Mouse (Mus musculus) c-Kit-positive CD71-positive TER-119-negative erythroid progenitor cells, embryonic 14.5 days (primary cell): ENCODE measurements around the gene Ppox.
A peak's percentile ranks its signal among the peaks of the same experiment; 100 is the strongest.
"Not testable (repeated sequence)": the region's sequence is repeated elsewhere in the genome, so short reads cannot be mapped to it uniquely, and the experiment has no call there.

Experiments
- DNase-seq: peaks from one replicate; pipeline ENCODE4 v3.0.0-alpha.2; 2013; ENCODE audit warnings: low read depth

The Ppox gene

DNA sequence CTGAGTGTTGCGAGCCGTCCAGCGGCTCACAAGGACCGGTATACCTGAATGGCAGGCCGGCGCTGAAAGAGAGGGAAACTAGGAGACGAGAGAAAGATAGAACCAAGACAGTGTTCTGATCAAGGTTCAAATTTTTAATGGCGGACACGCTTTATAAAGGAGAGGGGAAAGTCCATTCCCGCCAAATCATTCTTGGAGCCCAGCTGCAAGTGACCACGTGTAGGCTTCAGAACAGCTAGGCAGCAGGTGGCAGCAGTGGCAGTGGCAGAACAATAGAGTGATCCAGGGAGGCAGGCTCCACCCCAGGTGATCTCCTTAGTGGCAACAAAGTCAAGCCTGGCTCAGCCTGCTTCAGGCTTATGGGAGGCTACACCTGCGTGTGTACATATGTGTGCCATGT is 39.0 kb downstream of the Ppox start:
- DNase-seq: not testable (repeated sequence)

DNA sequence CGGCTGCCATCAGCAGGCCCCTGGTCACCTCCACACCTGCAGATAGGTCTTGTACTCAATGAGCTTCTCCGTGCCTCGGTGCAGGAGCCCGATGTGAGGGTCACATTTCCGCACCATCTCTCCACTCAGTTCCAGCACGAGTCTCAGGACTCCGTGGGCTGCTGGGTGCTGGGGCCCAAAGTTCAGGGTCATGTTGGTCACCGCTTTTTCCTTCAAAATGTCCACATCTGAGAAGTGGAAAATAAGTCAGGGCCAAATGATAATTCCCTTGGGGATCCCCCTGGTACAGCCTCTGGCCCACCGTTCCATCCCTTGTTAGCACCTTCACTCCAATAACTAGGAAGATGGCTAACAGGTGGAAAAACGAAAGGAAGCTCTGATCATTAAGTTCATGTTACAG is 40.1 kb downstream of the Ppox start:
- no peak for DNase-seq

DNA sequence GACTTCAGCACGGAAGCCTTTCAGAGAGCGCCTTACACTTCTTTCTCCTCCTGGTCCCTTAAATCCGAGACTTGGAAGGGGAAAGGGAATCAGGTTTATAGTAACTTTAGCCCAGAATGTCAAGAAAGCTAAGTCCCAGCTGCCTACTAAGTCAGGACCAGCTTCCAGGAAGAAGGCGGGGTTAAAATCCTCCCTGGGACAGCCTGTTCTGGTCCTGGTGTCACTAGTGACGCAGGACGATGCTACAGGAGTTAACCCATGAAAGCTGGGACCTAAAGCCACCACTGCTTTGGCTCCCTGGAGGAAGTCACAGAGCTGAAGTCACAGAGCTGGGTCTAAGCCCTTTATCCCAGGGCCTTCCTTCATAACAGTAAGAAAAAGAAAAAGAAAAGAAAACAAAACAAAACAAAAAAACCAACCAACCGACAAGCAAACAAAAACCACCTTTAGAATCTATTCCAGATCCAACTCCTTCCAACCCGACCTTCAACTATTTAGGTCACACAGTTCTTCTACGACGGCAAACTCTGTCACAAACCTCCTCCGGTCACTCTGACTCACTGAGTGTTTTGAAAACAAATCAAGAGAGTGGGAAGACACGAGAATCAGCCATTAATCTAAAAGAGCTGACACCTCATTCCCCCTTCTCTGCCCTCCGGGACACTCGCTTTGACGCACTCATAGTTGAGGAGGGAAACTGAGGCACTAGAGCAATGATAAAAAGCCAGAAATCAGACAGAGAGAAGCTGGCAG is 40.8 kb downstream of the Ppox start:
- no peak for DNase-seq

DNA sequence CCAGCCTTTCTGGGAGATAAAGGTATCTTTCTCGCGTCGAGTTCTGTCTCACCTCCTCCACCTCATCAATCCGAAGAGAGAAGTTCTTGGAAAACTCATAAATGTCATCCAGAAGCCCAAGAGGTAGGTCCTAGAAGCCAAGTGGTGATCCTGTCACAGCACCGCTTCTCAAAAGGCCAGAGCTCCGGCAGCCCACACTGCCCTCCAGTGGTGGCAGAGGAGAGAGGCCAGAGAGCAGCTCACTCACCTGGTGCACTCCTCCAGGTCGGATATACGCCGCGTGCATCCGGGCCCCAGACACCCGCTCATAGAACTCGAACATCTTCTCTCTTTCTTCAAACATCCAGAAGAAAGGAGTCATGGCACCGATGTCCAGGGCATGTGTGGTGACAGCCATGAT is 42.5 kb downstream of the Ppox start:
- peak; percentile 64 for DNase-seq

DNA sequence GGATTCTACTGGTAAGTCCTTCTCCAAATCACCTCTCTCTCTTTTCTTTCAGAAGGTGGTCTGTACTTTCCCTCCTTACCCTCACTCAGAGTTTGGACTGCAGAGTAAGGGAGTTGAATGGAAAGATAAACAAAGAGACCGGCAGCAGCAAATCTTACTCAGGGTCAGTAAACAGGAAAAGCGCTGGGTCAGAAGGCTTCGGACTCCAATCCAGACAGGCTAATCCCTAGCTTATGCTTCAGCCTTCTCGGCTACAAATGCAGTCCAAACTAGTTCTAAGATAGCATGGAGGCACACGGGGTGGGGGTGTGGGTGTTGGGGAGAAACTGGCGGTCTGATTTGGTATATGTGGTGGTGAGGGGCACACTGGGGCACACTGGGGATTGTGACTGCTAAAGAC is 43.5 kb downstream of the Ppox start:
- no peak for DNase-seq

DNA sequence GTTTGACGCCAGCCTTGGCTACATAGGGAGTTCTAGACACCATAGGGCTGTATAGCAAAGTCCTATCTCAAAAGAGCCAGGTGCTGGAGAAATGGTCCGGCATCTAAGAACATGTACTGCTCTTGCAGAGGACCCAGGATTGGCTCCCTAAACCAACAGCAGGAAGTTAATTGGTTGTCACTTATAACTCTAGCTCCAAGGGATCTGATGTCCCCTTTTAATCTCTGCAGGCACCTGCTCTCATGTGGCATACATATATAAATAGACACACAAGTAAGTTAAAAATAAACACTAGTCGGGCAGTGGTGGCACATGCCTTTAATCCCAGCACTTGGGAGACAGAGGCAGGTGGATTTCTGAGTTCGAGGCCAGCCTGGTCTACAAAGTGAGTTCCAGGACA is 45.2 kb downstream of the Ppox start:
- DNase-seq: no peak

DNA sequence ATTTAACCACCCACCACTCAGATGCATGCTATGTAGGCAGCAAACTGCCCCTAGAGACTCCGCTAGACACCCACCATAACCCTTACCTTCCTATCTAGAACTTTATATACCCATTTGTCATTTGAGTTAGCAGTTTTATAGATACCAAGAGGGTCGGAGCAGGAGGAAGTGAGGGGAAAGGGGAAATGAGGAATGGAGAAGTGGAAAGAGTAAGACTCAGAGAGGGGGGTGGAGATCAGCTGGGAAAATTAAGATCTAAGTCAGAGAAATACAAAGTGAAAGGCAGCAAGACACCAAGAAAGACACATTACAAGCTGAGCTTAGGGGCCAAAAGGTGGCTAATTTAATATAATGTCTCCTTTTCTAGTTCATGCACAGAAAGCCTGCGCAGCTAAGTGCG is 46.4 kb downstream of the Ppox start:
- no peak for DNase-seq

DNA sequence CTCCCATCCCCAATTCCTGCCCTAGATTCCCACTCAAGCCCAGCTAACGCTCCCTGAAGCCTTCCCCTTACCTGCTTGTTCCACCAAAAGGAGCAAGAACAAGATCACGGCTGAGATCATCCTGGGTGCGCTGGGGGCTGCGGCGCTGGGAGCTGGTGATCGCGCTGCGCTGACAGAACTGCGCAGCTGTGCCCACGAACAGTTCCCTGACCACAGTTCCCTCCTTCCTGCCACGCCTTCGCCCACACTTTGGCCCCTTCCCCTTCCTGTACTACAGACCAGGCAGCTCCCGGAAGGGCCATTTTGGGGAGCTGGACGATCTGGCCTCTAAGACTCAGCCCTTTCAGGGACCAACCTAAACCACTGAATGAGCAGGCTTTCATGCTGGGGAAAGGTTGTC is 46.9 kb downstream of the Ppox start, which contains the start of gene Fcer1g:
TSS of gene Fcer1g (minus strand) at position 240 of the 400 bp plus-strand sequence.
- no peak for DNase-seq

DNA sequence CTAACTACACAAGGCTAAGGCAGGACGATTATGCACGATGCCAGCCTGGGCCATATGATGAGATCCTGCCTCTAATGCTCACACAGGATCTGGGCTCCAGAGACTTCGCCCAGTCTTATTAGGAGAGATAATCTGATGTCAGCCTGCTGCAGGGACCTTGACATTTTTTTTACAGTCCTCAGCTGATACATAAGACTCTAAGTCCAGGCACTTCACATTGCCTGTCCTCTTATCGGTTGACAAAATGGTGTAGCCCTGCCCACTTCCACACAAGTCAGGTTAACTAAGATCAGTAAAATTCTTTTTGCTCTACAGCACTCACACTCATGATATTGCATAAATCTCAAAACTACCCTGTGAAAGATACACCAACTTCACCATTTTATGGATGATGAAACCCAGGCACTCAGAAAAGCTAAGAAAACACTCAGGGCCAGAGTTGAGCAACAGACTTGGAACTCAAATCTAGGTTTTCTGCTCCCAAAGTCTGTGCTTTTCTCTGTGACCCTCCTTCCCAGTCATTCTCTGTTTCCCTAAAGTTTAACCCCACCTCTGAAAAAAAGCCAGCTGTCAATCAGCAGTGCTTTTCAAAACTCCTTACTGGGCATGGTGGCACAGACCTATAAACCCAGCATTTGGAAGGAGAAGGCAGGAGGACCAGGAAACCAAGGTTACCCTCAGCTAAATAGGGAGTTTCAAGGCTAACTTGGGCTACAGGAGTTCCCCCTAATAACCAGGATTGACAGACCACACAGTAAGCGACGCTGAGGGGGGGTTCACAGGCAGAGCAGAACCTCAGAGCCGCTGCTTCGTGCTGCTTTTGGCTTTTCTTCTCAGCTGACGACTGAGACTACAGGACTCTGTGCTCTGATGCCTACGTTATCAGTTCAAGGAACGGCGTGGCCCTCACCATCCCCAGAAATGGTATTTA is 47.9 kb downstream of the Ppox start:
- DNase-seq: peak; percentile 54

DNA sequence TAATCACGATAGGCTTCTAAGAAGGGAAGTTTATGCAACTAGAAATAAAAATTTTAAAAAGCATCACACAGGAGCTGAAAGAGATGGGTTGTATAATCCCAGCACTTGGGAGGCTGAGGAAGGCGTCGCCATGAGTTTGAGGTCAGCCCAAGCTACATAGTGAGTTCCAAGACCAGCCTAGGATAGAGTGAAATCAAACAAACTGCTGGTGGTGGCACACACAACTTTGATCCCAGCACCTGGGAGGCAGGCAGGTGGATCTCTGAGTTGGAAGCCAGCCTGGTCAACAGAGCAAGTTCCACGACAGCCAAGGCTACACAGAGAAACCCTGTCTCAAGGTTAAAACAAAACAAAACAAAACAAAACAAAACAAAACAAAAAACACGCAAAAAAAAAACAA is 48.6 kb downstream of the Ppox start:
- no peak for DNase-seq

DNA sequence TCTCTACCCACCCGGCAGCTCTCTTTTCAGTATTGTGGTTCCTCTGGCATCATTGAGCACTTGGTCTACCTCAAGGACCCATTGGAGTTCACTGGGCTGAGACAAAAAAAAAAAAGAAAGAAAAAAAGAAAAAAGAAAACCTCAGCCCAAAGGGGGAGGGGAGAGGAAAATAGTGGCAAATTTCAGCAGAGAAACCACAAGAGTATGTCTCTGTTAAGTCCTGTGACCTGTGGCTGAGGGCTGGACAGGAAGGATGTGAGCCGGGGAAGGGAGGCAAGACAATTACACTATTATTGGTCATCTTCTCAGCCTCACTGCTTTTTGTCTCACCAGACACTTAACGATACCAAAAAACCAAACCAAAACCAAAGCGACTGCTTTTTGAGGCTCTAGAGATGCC is 49.1 kb downstream of the Ppox start:
- no peak for DNase-seq

DNA sequence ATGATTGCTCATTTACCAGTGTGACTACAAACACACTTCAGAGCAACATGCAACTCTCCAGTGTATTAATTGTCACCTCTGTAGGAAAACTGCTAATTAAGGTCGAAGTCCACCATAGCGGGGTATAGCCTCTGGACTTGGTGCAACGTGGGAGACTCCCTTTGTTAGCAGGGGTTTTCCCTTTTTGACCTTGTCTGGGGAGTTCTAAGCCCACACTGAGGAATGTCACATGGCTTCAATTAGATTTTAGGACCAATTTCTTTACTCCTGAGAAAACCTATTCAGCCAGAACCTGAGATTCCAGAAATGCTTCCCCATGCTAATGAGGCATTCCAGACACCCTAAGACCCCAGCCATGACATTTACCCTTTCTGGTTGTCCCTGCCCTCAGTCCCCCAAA is 50.8 kb downstream of the Ppox start:
- DNase-seq: no peak

DNA sequence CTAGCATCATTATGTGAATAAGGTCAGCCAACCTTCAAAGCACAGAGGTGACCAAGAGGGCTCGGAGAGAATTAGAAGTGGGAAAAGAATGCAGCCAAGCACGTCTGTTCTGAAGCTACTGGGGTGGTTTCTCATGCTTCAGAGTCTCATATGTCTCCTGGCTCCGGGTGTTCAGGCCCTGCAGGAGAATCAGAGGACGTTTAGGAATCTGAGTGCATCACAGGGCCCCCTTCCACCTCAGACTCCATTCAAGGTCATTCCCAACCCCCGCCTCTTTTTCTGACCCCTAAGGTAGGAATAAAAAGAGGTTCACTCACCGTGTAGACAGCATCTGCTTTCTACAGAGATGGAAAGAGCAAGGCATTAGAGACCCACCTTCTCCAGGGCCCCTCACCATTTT is 51.2 kb downstream of the Ppox start:
- no peak for DNase-seq

DNA sequence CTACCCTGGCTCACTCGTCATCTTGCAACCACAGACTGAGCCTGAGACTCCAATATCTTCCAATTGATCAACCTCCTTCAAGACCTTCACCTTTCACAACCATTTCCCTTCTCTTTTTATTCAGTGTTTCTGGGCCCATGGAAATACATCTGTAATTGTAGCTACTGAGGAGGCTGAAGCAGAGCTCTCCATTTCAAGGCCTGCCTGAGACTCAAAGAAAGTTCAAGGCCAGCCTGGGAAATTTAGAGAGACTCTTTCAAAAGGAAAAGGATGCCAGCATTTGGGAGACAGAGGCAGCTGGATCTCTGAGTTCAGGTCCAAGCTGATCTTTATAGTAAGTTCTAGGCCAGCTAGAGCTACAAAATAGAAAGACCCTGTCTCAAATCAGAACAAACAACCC is 53.1 kb downstream of the Ppox start:
- no peak for DNase-seq

DNA sequence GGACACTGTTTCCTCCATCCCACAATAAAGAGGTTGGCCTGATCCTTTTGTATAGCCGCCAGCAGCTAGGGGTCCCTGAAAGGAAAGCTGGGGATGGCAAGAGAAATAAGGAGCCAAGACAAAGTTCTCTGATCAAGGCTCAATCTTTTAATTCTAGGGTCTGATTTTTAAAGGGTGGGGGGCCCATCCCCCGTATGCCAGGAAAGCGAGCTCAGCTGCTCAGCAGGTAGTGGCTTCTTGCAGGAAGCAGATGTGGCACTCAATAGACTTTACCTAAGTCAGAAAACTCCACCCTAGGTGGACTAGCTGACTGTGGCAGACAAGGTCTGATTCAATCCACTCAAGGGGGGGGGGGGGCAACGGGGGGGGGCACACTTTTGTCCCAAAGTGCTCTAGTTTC is 54.2 kb downstream of the Ppox start:
- DNase-seq: no peak
